Mouse (Mus musculus): ENCODE results near the gene Zc2hc1c. TPM values are rescaled to one million over a fixed set of nuclear protein-coding genes. Genes with fewer than 3 reads are reported as not detected.

Zc2hc1c gene
- total and polyA plus RNA-seq, 3 experiments, result 0.04 to 0.39 TPM; not detected in 1

DNA sequence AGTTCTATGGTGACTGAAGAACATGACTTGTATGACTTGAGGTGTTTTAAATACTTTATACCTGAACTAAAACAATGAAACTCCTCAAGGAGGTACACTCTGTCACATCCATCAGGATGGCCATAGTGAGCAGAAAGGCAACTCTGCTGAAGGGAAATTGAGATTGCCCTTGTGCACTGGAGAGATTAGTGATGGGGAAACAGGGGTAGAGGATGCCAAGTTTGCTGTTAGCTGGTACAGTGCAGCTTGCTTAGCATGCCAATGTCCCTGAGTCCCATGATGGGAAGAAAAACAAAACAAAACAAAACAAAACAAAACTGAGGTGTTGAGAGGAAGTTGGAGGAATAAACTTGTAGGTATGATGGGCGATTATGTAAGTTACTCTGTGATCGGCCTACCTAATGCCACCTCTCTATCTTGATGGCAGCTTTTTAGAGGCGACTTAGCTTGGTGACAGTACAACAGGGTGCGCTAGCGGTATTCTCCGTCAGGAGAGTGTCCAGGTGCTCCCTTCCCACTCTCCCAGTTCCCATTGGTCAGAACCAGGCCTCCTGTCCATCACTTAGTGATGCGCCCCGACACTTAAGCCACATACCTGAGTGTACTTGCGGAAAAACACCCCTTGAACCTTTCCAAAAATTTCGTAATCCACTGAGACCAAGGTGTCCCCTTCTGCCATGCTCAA lies 8.9 kb upstream of the Zc2hc1c start:
- H3K9ac ChIP-seq (ENCODE audit: control insufficient read depth, low read depth, low read length, poor library complexity, severe bottlenecking), result peak overlapping the region; percentile 92
- H3K4me1 ChIP-seq (ENCODE audit: control insufficient read depth in 1 of 2, insufficient read depth in 2 of 2, low read length in 2 of 2), result peaks cover 12 to 24% of the 10 kb centered on the region in 2 experiments
- peak overlapping the region; percentile 87 for H3K27ac ChIP-seq (ENCODE audit: control insufficient read depth, low read depth, low read length)
- peaks cover 0 to 20% of the 10 kb centered on the region in 2 experiments; a peak in 2 of 4 replicates for H3K36me3 ChIP-seq (ENCODE audit: control insufficient read depth in 1 of 2, insufficient read depth in 2 of 2, low read length in 2 of 2)
- H3K79me2 ChIP-seq (ENCODE audit: control insufficient read depth, insufficient read depth, low read length, poor library complexity), result peaks cover 5% of the 10 kb centered on the region; the same call in 1 of the 2 replicates
- no peaks in the 10 kb centered on the region for H3K27me3 ChIP-seq (ENCODE audit: control insufficient read depth in 1 of 2, insufficient read depth in 2 of 2, low read length in 2 of 2)
- peak overlapping the region; percentile 65 to 86 for H3K4me3 ChIP-seq (ENCODE audit: control insufficient read depth in 1 of 2, insufficient read depth in 1 of 2, low read depth in 2 of 2, low read length in 2 of 2)
- H3K9me3 ChIP-seq (replicated peaks; ENCODE audit: insufficient read depth, low read length), result no peaks in the 10 kb centered on the region
- TF ChIP-seq EP300 (IDR thresholded peaks at IDR 0.05; ENCODE audit: low read depth in 1 of 2, low read length in 2 of 2) (no peak), GABPA (IDR thresholded peaks at IDR 0.05; ENCODE audit: low read depth, low read length) (no peak), GATA1 (IDR thresholded peaks at IDR 0.05; ENCODE audit: low read depth, low read length) (no peak)
- DNase-seq (ENCODE audit: low read depth, low spot score), result peak; percentile 70

- peak; percentile 98 for DNase-seq (ENCODE audit: low read depth, low spot score)
- Histone ChIP-seq H3K4me3 (ENCODE audit: control insufficient read depth in 1 of 2, insufficient read depth in 1 of 2, low read depth in 2 of 2, low read length in 2 of 2) (peak overlapping the region; percentile 74 to 86), H3K27me3 (ENCODE audit: control insufficient read depth in 1 of 2, insufficient read depth in 2 of 2, low read length in 2 of 2) (no peaks in the 10 kb centered on the region), H3K79me2 (ENCODE audit: control insufficient read depth, insufficient read depth, low read length, poor library complexity) (peaks cover 5% of the 10 kb centered on the region; the same call in 1 of the 2 replicates), H3K27ac (ENCODE audit: control insufficient read depth, low read depth, low read length) (peak overlapping the region; percentile 87), H3K36me3 (ENCODE audit: control insufficient read depth in 1 of 2, insufficient read depth in 2 of 2, low read length in 2 of 2) (peaks cover 0 to 20% of the 10 kb centered on the region in 2 experiments; a peak in 2 of 4 replicates), H3K4me1 (ENCODE audit: control insufficient read depth in 1 of 2, insufficient read depth in 2 of 2, low read length in 2 of 2) (peaks cover 12 to 25% of the 10 kb centered on the region in 2 experiments), H3K9ac (ENCODE audit: control insufficient read depth, low read depth, low read length, poor library complexity, severe bottlenecking) (peak overlapping the region; percentile 92), H3K9me3 (replicated peaks; ENCODE audit: insufficient read depth, low read length) (no peaks in the 10 kb centered on the region)
- TF ChIP-seq JUND (IDR thresholded peaks at IDR 0.05; ENCODE audit: low read depth, low read length) (no peak), SIN3A (IDR thresholded peaks at IDR 0.05; ENCODE audit: low read length) (peak; percentile 80), RCOR1 (IDR thresholded peaks at IDR 0.05; ENCODE audit: low read depth, low read length) (peak; percentile 42; the same call in 1 of the 2 replicates), USF1 (IDR thresholded peaks at IDR 0.05; ENCODE audit: low read depth, low read length) (peak; percentile 62; the same call in 1 of the 2 replicates), HCFC1 (IDR thresholded peaks at IDR 0.05; ENCODE audit: low read depth, low read length) (peak; percentile 80), MAFK (IDR thresholded peaks at IDR 0.05; ENCODE audit: borderline replicate concordance, low read depth, low read length) (no peak), SMC3 (IDR thresholded peaks at IDR 0.05; ENCODE audit: low read depth, low read length) (no peak), RAD21 (IDR thresholded peaks at IDR 0.05; ENCODE audit: low read depth, low read length) (no peak), EP300 (IDR thresholded peaks at IDR 0.05; ENCODE audit: low read depth in 1 of 2, low read length in 2 of 2) (peak; percentile 26 to 70; a peak in 2 of 4 replicates), MXI1 (IDR thresholded peaks at IDR 0.05; ENCODE audit: low read depth, low read length) (peak; percentile 84), USF2 (IDR thresholded peaks at IDR 0.05; ENCODE audit: borderline replicate concordance in 1 of 2, insufficient read depth in 1 of 2, low read depth in 1 of 2, low read length in 2 of 2) (no peak), ZKSCAN1 (IDR thresholded peaks at IDR 0.05; ENCODE audit: low read depth, low read length) (peak; percentile 95), ZNF384 (IDR thresholded peaks at IDR 0.05; ENCODE audit: low read depth, low read length) (peak; percentile 94), POLR2AphosphoS5 (IDR thresholded peaks at IDR 0.05; ENCODE audit: borderline replicate concordance, low read depth, low read length) (no peak), GABPA (IDR thresholded peaks at IDR 0.05; ENCODE audit: low read depth, low read length) (no peak), ELF1 (IDR thresholded peaks at IDR 0.05; ENCODE audit: low read depth, low read length) (peak; percentile 97), BHLHE40 (IDR thresholded peaks at IDR 0.05; ENCODE audit: borderline replicate concordance, low read depth, low read length) (peak; percentile 99), MAX (IDR thresholded peaks at IDR 0.05; ENCODE audit: low read length) (peak; percentile 85), NELFE (IDR thresholded peaks at IDR 0.05; ENCODE audit: low read depth, low read length) (peak; percentile 93), MAZ (IDR thresholded peaks at IDR 0.05; ENCODE audit: low read depth, low read length) (peak; percentile 71; the same call in 1 of the 2 replicates), MYC (IDR thresholded peaks at IDR 0.05; ENCODE audit: low read depth, low read length) (peak; percentile 82), KAT2A (conservative IDR thresholded peaks at IDR 0.05; ENCODE audit: low read depth, low read length) (no peak; the same call in 1 of the 2 replicates), MEF2A (IDR thresholded peaks at IDR 0.05; ENCODE audit: extremely low read depth, insufficient replicate concordance, low read depth, low read length, poor library complexity, severe bottlenecking) (no peak), CTCF (IDR thresholded peaks at IDR 0.05 in 2 of 3, conservative IDR thresholded peaks at IDR 0.05 in 1 of 3; ENCODE audit: control insufficient read depth in 1 of 3, insufficient read depth in 1 of 3, low read depth in 2 of 3, low read length in 3 of 3, poor library complexity in 1 of 3, severe bottlenecking in 1 of 3) (no peak), ETS1 (IDR thresholded peaks at IDR 0.05; ENCODE audit: low read depth, low read length) (0 out of 2 replicates have a peak, but pooled peaks have one; percentile 32), POLR2AphosphoS2 (IDR thresholded peaks at IDR 0.05; ENCODE audit: low read length) (peak; percentile 92), POLR2A (IDR thresholded peaks at IDR 0.05; ENCODE audit: control insufficient read depth in 1 of 2, insufficient read depth in 1 of 2, low read depth in 1 of 2, low read length in 2 of 2, poor library complexity in 1 of 2) (peak; percentile 92 to 95)
These were observed 8.1 kb upstream of the Zc2hc1c start for GRCm38 (mm10) chr12:85280105-85280844.
